Mouse (Mus musculus) hindbrain, postnatal 0 days (tissue): ENCODE measurements at regions not wholly inside any gene's neighbourhood (a gene's known extent, or its start where the extent isn't known, plus 50 kb on each side); places are given as distances from the start of the nearest gene placed in this dataset.

ENCODE experiments used
- ATAC-seq: fragments of 200-750 bp; cut with Nextera tagmentation; 2 replicates; pipeline ENCODE4 v1.8.0; 2017; ENCODE audit warnings: mild to moderate bottlenecking, moderate TSS enrichment, moderate library complexity
- DNase-seq: peaks from one replicate; pipeline ENCODE4 v3.0.0-alpha.2; 2015; ENCODE audit warnings: low spot score
- H3K27ac ChIP-seq: fragments of 300-500 bp; sonication (generic); 2 replicates; pipeline ENCODE4 v1.5.1; 2014; ENCODE audit warnings: mild to moderate bottlenecking
- H3K27me3 ChIP-seq: fragments of 300-500 bp; sonication (generic); 2 replicates; pipeline ENCODE4 v1.6.1; 2014; ENCODE audit warnings: low read length, mixed read lengths; ENCODE audit not compliant: insufficient read depth
- H3K36me3 ChIP-seq: fragments of 300-500 bp; sonication (generic); 2 replicates; pipeline ENCODE4 v1.6.1; 2014; ENCODE audit warnings: low read length, mixed read lengths; ENCODE audit not compliant: insufficient read depth
- H3K4me1 ChIP-seq: fragments of 300-500 bp; sonication (generic); 2 replicates; pipeline ENCODE4 v1.6.1; 2014; ENCODE audit warnings: antibody characterized with exemption, low read length, mixed read lengths; ENCODE audit not compliant: insufficient read depth
- H3K4me2 ChIP-seq: fragments of 300-500 bp; sonication (generic); 2 replicates; pipeline ENCODE4 v1.6.1; 2014; ENCODE audit warnings: low read depth, mild to moderate bottlenecking, low read length, moderate library complexity, mixed read lengths
- H3K4me3 ChIP-seq: fragments of 300-500 bp; sonication (generic); 2 replicates; pipeline ENCODE4 v1.5.1; 2014; ENCODE audit warnings: low read length
- H3K9ac ChIP-seq: fragments of 300-500 bp; sonication (generic); replicated peaks from 2 replicates; pipeline ENCODE4 v1.6.1; 2014; ENCODE audit warnings: mild to moderate bottlenecking, low read length, moderate library complexity, mixed read lengths
- H3K9me3 ChIP-seq: fragments of 300-500 bp; sonication (generic); 2 replicates; pipeline ENCODE4 v1.6.1; 2016; ENCODE audit warnings: low read length, mixed read lengths
- CTCF ChIP-seq: IDR thresholded peaks from 2 replicates; pipeline ENCODE4 v1.5.1; 2016; ENCODE audit warnings: antibody characterized with exemption, control low read depth, low read depth
- WGBS: fragments of 180-500 bp; shearing (Covaris S2); extraction: QIAGEN DNeasy Blood & Tissue Kit; methylation state at CpG from one replicate; pipeline ENCODE4 v1.1.7; 2014; 5-methylcytosine and 5-hydroxymethylcytosine counted together

DNA sequence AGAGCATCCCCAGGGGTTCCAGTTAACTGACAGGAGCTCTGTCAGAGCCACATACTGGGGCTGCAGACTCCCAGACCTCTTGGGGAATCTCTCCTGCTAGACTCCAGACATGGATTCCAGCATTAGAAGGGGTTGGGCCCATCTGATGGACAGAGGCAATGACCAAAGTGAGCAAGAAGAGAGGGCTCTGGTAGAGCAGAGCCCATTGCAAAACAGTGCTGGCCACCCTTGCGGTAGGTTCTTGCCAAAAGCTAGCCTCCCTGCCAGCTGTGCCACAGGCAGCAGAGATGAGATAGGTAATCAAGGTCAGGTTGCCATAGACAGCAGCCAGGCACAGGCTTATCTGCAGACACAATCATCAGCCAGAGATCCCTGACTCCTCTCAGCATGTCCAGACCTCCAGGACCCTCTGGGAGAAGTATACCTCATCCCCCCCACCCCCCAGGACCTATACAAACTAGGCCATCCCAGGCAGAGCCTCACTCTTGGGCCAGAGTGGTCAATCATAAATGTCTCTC is 151.1 kb upstream of the Cdh4 start:
- Histone ChIP-seq H3K4me1 (peaks cover 33% of the 10 kb centered on the region), H3K4me3 (no peak overlapping the region), H3K4me2 (no peak overlapping the region), H3K9ac (no peak overlapping the region), H3K27me3 (no peaks in the 10 kb centered on the region), H3K36me3 (no peaks in the 10 kb centered on the region), H3K27ac (no peak overlapping the region), H3K9me3 (no peaks in the 10 kb centered on the region)
- DNase-seq = no peak
- no peak for TF ChIP-seq CTCF
- no peak for ATAC-seq
- 82% methylated on average over 1 of the region's 1 CpGs for WGBS

DNA sequence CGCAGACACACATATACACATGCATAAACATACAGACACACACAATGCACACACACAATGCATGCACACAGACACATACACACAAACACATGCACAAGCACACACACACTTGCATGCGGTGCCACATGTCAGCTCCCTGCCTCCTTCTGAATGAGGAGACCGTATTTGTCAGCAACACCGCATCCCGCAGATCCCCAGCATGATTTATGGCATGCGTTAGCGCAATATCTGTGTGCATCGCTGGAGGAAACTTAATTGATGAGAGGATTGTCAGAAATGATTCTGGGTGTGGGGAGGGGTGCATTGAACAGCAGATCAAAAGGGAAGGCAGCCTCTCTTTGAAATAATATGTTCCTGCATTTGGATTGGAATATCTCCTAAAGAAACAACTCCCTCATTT is 150.3 kb upstream of the Cdh4 start:
- WGBS = 60% methylated on average over 8 of the region's 8 CpGs
- Histone ChIP-seq H3K9ac (no peak overlapping the region), H3K4me1 (peaks cover 33% of the 10 kb centered on the region), H3K27ac (no peak overlapping the region), H3K4me2 (no peak overlapping the region), H3K4me3 (no peak overlapping the region), H3K9me3 (no peaks in the 10 kb centered on the region), H3K36me3 (no peaks in the 10 kb centered on the region), H3K27me3 (no peaks in the 10 kb centered on the region)
- TF ChIP-seq CTCF = no peak
- ATAC-seq = no peak
- peak; percentile 56 for DNase-seq

DNA sequence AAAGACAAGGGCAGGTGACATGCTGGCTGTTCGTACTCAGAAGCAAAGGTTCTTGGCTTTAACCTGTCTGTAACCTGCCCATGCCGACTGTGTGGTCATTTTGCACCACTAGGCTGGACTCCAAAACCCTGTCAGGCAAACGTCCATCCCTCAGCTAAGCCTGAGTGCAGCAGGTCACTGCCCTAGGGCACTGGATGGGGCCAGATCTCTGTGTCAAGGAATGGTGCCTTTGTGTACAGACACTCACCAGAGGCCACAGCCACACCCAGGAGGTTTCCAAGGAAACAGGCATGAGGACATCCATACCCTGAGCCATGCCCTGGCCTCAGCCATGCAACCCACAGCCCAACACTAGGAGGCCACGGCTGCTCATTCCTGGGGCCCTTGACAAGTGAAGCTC is 149.7 kb upstream of the Cdh4 start:
- no peak overlapping the region for H3K9ac ChIP-seq
- peaks cover 33% of the 10 kb centered on the region for H3K4me1 ChIP-seq
- 40% methylated on average over 4 of the region's 4 CpGs for WGBS
- H3K27ac ChIP-seq = no peak overlapping the region
- peak; percentile 15; the same call in 1 of the 2 replicates for TF ChIP-seq CTCF
- H3K4me3 ChIP-seq = no peak overlapping the region
- H3K4me2 ChIP-seq = no peak overlapping the region
- ATAC-seq = peak; percentile 43; the same call in 1 of the 2 replicates
- no peaks in the 10 kb centered on the region for H3K9me3 ChIP-seq
- H3K36me3 ChIP-seq = no peaks in the 10 kb centered on the region
- H3K27me3 ChIP-seq = no peaks in the 10 kb centered on the region
- no peak for DNase-seq

DNA sequence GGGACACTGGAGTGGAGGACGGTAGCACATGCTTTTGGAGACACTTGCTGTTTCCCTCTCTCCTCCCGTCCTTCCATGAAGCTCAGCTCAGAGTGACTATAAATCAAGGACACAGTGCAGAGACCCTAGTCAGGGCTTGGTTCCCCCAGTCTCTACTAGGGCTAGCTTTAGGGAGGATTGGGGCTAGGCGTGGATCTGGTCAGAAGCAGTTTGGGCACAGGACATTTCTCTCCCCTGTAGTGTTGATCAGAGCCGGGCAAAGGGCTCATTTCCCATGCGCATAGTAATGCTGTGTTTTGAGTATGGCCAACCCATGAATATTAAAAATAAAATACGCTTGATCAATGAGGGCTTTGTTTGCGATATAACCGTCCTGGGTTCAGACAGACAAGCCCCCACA is 149.1 kb upstream of the Cdh4 start:
- no peak for DNase-seq
- Histone ChIP-seq H3K9me3 (no peaks in the 10 kb centered on the region), H3K4me1 (peaks cover 33% of the 10 kb centered on the region), H3K9ac (no peak overlapping the region), H3K36me3 (no peaks in the 10 kb centered on the region), H3K4me2 (no peak overlapping the region), H3K27me3 (no peaks in the 10 kb centered on the region), H3K27ac (no peak overlapping the region), H3K4me3 (no peak overlapping the region)
- WGBS = 37% methylated on average over 8 of the region's 8 CpGs
- no peak for TF ChIP-seq CTCF
- peak; percentile 33; the same call in 1 of the 2 replicates for ATAC-seq

DNA sequence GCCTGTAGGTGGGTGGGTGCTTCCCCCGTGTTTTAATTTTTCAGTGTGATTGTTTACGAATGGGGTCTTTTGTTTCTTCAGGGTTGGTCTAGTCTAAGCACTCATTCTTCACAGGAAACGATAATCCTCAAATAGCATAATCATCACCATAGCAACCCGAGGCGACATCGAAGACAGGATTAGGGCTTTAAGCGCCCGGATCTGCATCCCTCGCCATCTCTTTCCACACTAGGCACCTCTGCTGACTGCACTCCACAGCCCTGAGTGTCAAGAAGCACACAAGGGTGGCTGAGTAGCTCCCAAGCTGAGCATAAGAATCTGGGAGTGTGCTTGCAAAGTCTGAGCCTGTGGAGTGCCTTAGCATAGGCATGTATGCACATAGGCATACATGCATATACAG is 145.2 kb upstream of the Cdh4 start:
- ATAC-seq (0 out of 2 replicates have a peak, but pooled peaks have one; percentile 15), DNase-seq (peak; percentile 53)
- Histone ChIP-seq H3K9me3 (no peaks in the 10 kb centered on the region), H3K9ac (no peak overlapping the region), H3K4me2 (no peak overlapping the region), H3K27me3 (no peaks in the 10 kb centered on the region), H3K4me3 (no peak overlapping the region), H3K27ac (no peak overlapping the region), H3K36me3 (no peaks in the 10 kb centered on the region), H3K4me1 (peaks cover 21% of the 10 kb centered on the region; the same call in 1 of the 2 replicates)
- WGBS = 23% methylated on average over 9 of the region's 9 CpGs
- no peak for TF ChIP-seq CTCF

DNA sequence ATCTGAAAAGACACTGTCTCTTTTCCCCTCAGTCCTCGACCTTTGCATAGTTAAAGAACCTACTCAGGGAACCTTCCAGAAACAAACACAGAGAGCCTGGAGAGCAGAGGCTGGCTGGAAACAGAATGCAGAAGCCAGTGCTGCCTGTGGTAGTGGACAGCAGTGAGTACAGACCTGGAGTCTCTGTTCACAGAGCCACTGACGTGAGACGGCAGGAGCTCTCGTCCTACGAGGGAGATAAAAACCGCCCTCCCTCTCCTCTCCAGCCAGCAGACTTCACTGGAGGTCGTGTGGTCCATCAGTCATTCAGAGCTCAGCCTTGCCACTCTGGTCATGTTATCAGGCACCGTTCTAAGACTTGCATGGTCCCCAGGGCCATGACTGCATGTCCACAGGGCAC is 138.5 kb upstream of the Cdh4 start:
- 38% methylated on average over 8 of the region's 8 CpGs for WGBS
- H3K4me2 ChIP-seq = no peak overlapping the region
- H3K27me3 ChIP-seq = peaks cover 4% of the 10 kb centered on the region; the same call in 1 of the 2 replicates
- H3K9me3 ChIP-seq = no peaks in the 10 kb centered on the region
- TF ChIP-seq CTCF = no peak
- H3K9ac ChIP-seq = no peak overlapping the region
- DNase-seq = no peak
- H3K4me1 ChIP-seq = peaks cover 9% of the 10 kb centered on the region; the same call in 1 of the 2 replicates
- no peak overlapping the region for H3K27ac ChIP-seq
- no peak overlapping the region for H3K4me3 ChIP-seq
- H3K36me3 ChIP-seq = no peaks in the 10 kb centered on the region
- no peak for ATAC-seq

DNA sequence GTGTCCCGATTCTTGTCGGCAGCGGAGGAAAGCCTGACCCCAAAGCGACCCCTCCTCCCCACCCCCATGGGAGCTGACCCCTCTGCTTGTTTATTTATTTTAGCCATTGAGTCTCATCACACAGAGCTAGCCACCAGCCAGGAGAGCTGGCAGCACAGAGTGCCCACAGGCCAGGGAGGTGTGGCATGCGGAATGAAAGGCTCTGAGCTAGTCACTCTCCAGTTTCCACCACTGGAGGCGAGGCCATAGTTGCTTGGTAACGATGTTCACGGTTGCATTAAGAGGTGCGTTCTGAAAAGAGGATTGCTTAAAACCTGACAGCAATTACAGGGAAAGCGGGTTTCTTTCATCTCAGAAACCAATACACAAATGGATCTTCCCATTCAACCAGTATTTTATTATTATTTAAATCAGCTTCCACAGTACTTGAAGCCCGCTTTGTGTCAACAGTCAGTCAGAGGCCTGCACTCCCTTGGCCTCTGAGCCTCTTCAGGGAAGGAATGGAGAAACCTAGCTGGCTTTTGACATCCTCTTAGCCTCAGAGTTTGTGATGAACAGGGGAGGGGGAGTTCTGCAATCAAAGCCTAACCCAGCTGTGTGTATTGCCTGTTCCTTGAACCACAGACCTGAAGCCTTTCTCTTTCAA is 134.8 kb upstream of the Cdh4 start:
- Histone ChIP-seq H3K9ac (no peak overlapping the region), H3K4me3 (no peak overlapping the region), H3K4me1 (peaks cover 9% of the 10 kb centered on the region; the same call in 1 of the 2 replicates), H3K4me2 (no peak overlapping the region), H3K36me3 (no peaks in the 10 kb centered on the region), H3K9me3 (no peaks in the 10 kb centered on the region), H3K27me3 (peaks cover 4% of the 10 kb centered on the region; the same call in 1 of the 2 replicates), H3K27ac (no peak overlapping the region)
- DNase-seq (peak; percentile 72), ATAC-seq (peak; percentile 85; the same call in 1 of the 2 replicates)
- WGBS = 11% methylated on average over 11 of the region's 11 CpGs
- TF ChIP-seq CTCF = no peak
